Mouse (Mus musculus): ENCODE results near the gene Tmem39b. TPM values are rescaled to one million over a fixed set of nuclear protein-coding genes. Genes with fewer than 3 reads are reported as not detected.
"Not testable (repeated sequence)": the region's sequence is repeated elsewhere in the genome, so short reads cannot be mapped to it uniquely, and the experiment has no call there.

Tmem39b gene
- polyA plus RNA-seq, 1 experiment from 2014 or later, result 2.3 TPM

DNA sequence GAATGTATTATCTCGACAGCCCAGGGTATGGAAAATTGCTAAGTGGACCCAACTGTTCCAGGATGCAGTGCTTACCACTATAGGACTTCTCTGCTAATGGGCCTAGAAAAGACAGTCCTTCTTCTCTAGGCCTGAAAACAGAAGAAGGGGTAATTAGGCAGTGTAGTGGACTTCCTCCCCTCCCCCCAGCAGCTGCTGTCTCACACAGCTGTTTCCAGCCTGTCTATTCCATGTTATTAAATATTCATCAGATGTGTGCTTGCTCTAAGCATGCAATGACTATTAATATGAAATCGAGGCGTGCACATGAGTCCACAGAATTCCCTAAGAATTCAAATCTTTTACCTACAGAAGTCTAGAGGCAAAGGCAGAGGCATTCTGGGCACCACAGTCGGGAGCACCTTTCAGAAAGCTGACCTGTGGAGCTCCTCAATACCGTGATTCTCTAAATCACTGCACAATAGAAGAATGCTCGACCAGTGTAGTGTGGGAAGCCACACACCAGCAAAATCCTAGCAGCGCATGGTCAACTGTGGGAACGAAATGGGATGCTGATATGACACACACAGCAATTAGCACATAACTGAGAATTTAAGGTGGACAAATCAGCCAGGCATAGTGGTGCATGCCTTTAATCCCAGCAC lies 13.0 kb upstream of the Tmem39b start:
- H3K36me3 ChIP-seq (replicated peaks; ENCODE audit: insufficient read depth, low read length), result peaks cover 80% of the 10 kb centered on the region
- no peaks in the 10 kb centered on the region for H3K4me1 ChIP-seq (ENCODE audit: insufficient read depth)
- DNase-seq (no peak), ATAC-seq (no peak)
- no peak overlapping the region for H3K4me2 ChIP-seq (ENCODE audit: low read depth, low read length)
- no peak overlapping the region for H3K9ac ChIP-seq (replicated peaks)
- no peaks in the 10 kb centered on the region for H3K27me3 ChIP-seq (ENCODE audit: insufficient read depth, low read length)
- H3K9me3 ChIP-seq (ENCODE audit: low read length), result no peaks in the 10 kb centered on the region
- no peak overlapping the region for H3K27ac ChIP-seq (ENCODE audit: low read depth)
- H3K4me3 ChIP-seq (ENCODE audit: low read depth, low read length), result no peak overlapping the region
- no peak for TF ChIP-seq CTCF (IDR thresholded peaks at IDR 0.05; ENCODE audit: low read depth)
- TF ChIP-seq EP300 (IDR thresholded peaks at IDR 0.05; ENCODE audit: low read depth), result no peak
- WGBS (ENCODE audit: insufficient replicate concordance), result 84% methylated on average over 8 of the region's 8 CpGs

DNA sequence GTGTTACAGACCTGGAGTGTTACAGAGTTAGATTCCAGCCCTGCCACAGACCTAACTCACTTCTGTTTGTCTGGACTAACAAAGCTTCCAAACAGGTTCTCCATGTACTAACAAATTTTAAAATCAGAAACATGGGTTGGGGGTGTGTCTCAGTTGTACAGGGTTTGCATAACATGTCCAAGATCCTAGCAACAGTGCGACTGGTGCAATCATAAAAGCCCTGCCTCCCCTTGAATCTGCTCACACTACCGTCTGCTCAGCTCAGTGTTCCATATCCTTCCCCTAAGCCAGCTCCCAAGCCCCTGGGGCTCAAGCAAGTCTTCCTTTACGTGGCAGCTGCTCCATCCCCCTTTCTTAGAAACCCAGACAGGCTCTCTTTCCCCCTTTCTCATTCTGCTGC lies 10.1 kb upstream of the Tmem39b start:
- no peak for ATAC-seq
- Histone ChIP-seq H3K27ac (ENCODE audit: low read depth) (no peak overlapping the region), H3K9me3 (ENCODE audit: low read length) (no peaks in the 10 kb centered on the region), H3K4me2 (ENCODE audit: low read depth, low read length) (no peak overlapping the region), H3K36me3 (replicated peaks; ENCODE audit: insufficient read depth, low read length) (peaks cover 72% of the 10 kb centered on the region), H3K4me1 (ENCODE audit: insufficient read depth) (peaks cover under 1% of the 10 kb centered on the region; the same call in 1 of the 2 replicates), H3K27me3 (ENCODE audit: insufficient read depth, low read length) (no peaks in the 10 kb centered on the region), H3K4me3 (ENCODE audit: low read depth, low read length) (no peak overlapping the region), H3K9ac (replicated peaks) (no peak overlapping the region)
- TF ChIP-seq CTCF (IDR thresholded peaks at IDR 0.05; ENCODE audit: low read depth) (no peak), EP300 (IDR thresholded peaks at IDR 0.05; ENCODE audit: low read depth) (no peak)
- DNase-seq, result no peak
- WGBS (ENCODE audit: insufficient replicate concordance), result 68% methylated on average over 3 of the region's 3 CpGs

DNA sequence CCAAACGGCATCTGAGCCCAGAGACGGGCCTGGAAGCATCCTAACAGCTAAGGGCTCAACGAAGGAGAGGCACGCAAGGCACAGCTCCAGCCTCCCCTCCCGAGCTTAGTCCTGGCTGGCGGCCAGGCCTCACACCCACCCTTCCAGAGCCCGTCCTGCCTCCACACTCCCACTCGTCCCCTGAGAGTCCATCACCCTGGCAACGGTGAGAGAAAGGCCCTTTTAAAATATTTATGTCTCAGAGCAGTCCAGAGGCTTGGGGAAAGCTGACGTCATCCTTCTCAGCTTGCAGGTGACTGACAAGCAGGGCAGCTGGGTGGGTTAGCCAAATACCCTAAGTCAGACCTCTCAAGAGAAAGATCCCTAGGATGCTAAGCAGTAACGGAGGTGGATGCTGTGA lies 5.8 kb upstream of the Tmem39b start:
- DNase-seq (no peak), ATAC-seq (no peak)
- H3K4me2 ChIP-seq (ENCODE audit: low read depth, low read length), result no peak overlapping the region
- H3K9me3 ChIP-seq (ENCODE audit: low read length), result no peaks in the 10 kb centered on the region
- H3K4me3 ChIP-seq (ENCODE audit: low read depth, low read length), result no peak overlapping the region
- TF ChIP-seq CTCF (IDR thresholded peaks at IDR 0.05; ENCODE audit: low read depth), result no peak
- no peak for TF ChIP-seq EP300 (IDR thresholded peaks at IDR 0.05; ENCODE audit: low read depth)
- no peak overlapping the region for H3K27ac ChIP-seq (ENCODE audit: low read depth)
- peaks cover 2% of the 10 kb centered on the region; the same call in 1 of the 2 replicates for H3K4me1 ChIP-seq (ENCODE audit: insufficient read depth)
- H3K9ac ChIP-seq (replicated peaks), result no peak overlapping the region
- peaks cover 32% of the 10 kb centered on the region for H3K36me3 ChIP-seq (replicated peaks; ENCODE audit: insufficient read depth, low read length)
- H3K27me3 ChIP-seq (ENCODE audit: insufficient read depth, low read length), result no peaks in the 10 kb centered on the region
- 59% methylated on average over 11 of the region's 11 CpGs for WGBS (ENCODE audit: insufficient replicate concordance)

DNA sequence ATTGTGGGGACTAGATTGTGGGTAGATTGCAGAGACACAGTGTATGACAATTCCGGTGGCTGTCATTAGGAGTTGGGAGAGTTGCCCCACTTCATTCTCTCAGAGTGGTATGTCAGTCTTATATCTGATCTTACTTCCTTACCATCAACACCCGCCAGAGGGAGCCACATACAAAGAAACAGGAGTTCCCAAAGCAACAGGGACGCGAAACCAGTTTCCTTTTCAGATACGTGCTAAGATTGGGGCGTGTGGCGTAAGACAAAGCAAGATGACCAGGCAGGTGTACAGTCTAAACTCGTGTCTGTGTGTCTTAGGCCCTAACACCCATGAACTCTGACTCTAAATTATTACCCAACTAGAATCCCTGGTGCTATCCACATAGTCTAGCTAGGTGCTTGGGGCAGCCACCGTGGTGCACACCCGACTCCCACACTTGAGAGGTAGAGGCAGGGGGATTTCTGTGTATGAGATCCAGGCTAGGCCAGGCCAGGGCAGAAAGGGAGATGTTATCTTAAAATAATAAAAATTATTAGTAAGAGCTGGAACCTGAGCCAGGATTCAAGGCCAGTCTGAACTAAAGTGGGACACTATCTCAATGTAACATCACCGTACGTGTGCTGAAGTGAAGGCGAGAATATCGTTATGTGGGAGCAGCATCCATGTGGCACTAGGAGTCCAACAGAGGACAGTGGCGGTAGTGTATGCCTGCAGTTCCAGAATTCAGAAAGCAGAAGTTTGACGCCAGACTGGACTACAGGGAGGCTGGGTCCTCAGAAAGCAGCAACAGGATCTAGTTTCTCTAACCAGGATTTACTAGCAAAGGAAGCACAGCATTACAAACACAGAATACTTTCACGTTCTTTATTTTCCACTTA lies 5.1 kb upstream of the Tmem39b start:
- ATAC-seq (peak; percentile 41), DNase-seq (peak; percentile 86)
- Histone ChIP-seq H3K4me1 (ENCODE audit: insufficient read depth) (peaks cover 9% of the 10 kb centered on the region), H3K27ac (ENCODE audit: low read depth) (no peak overlapping the region), H3K27me3 (ENCODE audit: insufficient read depth, low read length) (no peaks in the 10 kb centered on the region), H3K4me2 (ENCODE audit: low read depth, low read length) (peak overlapping the region; percentile 59), H3K9ac (replicated peaks) (peak overlapping the region; percentile 41; the same call in 1 of the 2 replicates), H3K4me3 (ENCODE audit: low read depth, low read length) (0 out of 2 replicates have a peak overlapping the region, but pooled peaks have one; percentile 20), H3K36me3 (replicated peaks; ENCODE audit: insufficient read depth, low read length) (peaks cover 30% of the 10 kb centered on the region), H3K9me3 (ENCODE audit: low read length) (no peaks in the 10 kb centered on the region)
- 44% methylated on average over 17 of the region's 17 CpGs for WGBS (ENCODE audit: insufficient replicate concordance)
- TF ChIP-seq EP300 (IDR thresholded peaks at IDR 0.05; ENCODE audit: low read depth), result no peak
- peak; percentile 94 for TF ChIP-seq CTCF (IDR thresholded peaks at IDR 0.05; ENCODE audit: low read depth)

DNA sequence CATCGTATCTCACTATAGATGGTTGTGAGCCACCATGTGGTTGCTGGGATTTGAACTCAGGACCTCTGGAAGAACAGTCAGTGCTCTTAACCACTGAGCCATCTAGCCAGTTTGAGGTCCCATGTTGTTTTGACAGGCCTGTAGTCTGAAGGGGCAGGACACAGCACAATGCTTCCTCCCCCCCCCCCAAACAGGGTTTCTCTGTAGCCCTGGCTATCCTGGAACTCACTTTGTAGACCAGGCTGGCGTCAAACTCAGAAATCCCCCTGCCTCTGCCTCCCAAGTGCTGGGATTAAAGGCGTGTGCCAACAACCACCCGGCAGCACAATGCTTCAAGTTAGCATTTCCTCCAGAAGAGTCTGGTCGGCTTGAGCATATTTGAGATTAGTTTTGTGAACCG lies 4.0 kb upstream of the Tmem39b start:
- ATAC-seq; H3K9ac ChIP-seq (replicated peaks); H3K4me3 ChIP-seq (ENCODE audit: low read depth, low read length); H3K4me1 ChIP-seq (ENCODE audit: insufficient read depth); H3K27me3 ChIP-seq (ENCODE audit: insufficient read depth, low read length); H3K9me3 ChIP-seq (ENCODE audit: low read length); H3K4me2 ChIP-seq (ENCODE audit: low read depth, low read length); H3K27ac ChIP-seq (ENCODE audit: low read depth); DNase-seq: not testable (repeated sequence)
- H3K36me3 ChIP-seq (replicated peaks; ENCODE audit: insufficient read depth, low read length), result peaks cover 21% of the 10 kb centered on the region
- WGBS (ENCODE audit: insufficient replicate concordance), result 76% methylated on average over 6 of the region's 6 CpGs

DNA sequence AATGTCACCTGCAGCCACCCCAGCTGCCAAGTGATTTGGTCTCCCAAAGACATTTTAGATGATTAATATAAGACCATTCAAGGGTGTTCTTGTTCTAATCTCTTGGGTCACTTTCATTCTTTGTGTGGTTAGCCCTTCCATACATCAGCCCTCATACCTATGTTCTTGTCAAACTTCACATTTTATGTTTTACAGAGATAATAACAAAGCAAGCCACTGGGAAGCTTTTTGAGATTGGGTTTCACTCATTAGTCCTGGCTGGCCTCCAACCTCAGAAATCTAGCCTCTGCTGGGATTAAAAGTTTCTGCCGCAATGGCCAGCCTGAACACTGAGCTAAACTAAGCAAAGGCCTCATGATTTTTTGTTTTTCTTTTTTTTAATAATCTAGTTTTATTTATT lies 3.6 kb upstream of the Tmem39b start:
- no peak for TF ChIP-seq CTCF (IDR thresholded peaks at IDR 0.05; ENCODE audit: low read depth)
- no peak for TF ChIP-seq EP300 (IDR thresholded peaks at IDR 0.05; ENCODE audit: low read depth)
- Histone ChIP-seq H3K4me1 (ENCODE audit: insufficient read depth) (peaks cover 13% of the 10 kb centered on the region), H3K27me3 (ENCODE audit: insufficient read depth, low read length) (no peaks in the 10 kb centered on the region), H3K9me3 (ENCODE audit: low read length) (no peaks in the 10 kb centered on the region), H3K4me3 (ENCODE audit: low read depth, low read length) (no peak overlapping the region), H3K4me2 (ENCODE audit: low read depth, low read length) (no peak overlapping the region), H3K36me3 (replicated peaks; ENCODE audit: insufficient read depth, low read length) (peaks cover 17% of the 10 kb centered on the region), H3K9ac (replicated peaks) (no peak overlapping the region), H3K27ac (ENCODE audit: low read depth) (no peak overlapping the region)
- ATAC-seq, result no peak
- no peak for DNase-seq
- 73% methylated on average over 1 of the region's 1 CpGs for WGBS (ENCODE audit: insufficient replicate concordance)

Data from liver, postnatal 0 days (tissue).